Mouse (Mus musculus) lung, embryonic 15.5 days (tissue): ENCODE results near the gene Hic2. TPM values are rescaled to one million over a fixed set of nuclear protein-coding genes. Genes with fewer than 3 reads are reported as not detected.
A peak's percentile ranks its signal among the peaks of the same experiment; 100 is the strongest.

ENCODE experiments used
- ATAC-seq: fragments of 200-750 bp; cut with Nextera tagmentation; 2 replicates; pipeline ENCODE4 v1.8.0; 2017; ENCODE audit warnings: moderate number of reproducible peaks, borderline replicate concordance; ENCODE audit not compliant: low FRiP score, low TSS enrichment; ENCODE audit errors: extremely low read depth
- H3K27ac ChIP-seq: fragments of 300-500 bp; sonication (generic); 2 replicates; pipeline ENCODE4 v1.5.1; 2015; ENCODE audit warnings: moderate library complexity, mild to moderate bottlenecking, inconsistent platforms
- H3K27me3 ChIP-seq: fragments of 300-500 bp; sonication (generic); 2 replicates; pipeline ENCODE4 v1.6.1; 2015; ENCODE audit warnings: inconsistent platforms
- H3K36me3 ChIP-seq: fragments of 300-500 bp; sonication (generic); 2 replicates; pipeline ENCODE4 v1.6.1; 2015; ENCODE audit warnings: inconsistent platforms
- H3K4me1 ChIP-seq: fragments of 300-500 bp; sonication (generic); 2 replicates; pipeline ENCODE4 v1.6.1; 2015; ENCODE audit warnings: inconsistent platforms
- H3K4me2 ChIP-seq: fragments of 300-500 bp; sonication (generic); 2 replicates; pipeline ENCODE4 v1.6.1; 2015; ENCODE audit warnings: inconsistent platforms, mild to moderate bottlenecking, moderate library complexity
- H3K4me3 ChIP-seq: fragments of 300-500 bp; sonication (generic); 2 replicates; pipeline ENCODE4 v1.5.1; 2015; ENCODE audit warnings: mild to moderate bottlenecking, inconsistent platforms
- H3K9ac ChIP-seq: fragments of 300-500 bp; sonication (generic); 2 replicates; pipeline ENCODE4 v1.6.1; 2015; ENCODE audit warnings: inconsistent platforms
- H3K9me3 ChIP-seq: fragments of 300-500 bp; sonication (generic); 2 replicates; pipeline ENCODE4 v1.6.1; 2016; ENCODE audit warnings: inconsistent platforms
- WGBS: fragments of 180-500 bp; shearing (Covaris S2); methylation state at CpG from one replicate; pipeline ENCODE4 v1.1.7; 2015; 5-methylcytosine and 5-hydroxymethylcytosine counted together
- polyA plus RNA-seq: library from polyadenylated mRNA; unstranded; fragments of >200 nt; fragmentation: Nextera tagmentation; extraction: Ambion mirVana; gene quantifications from 2 replicates; pipeline ENCODE4 v1.2.1, GENCODE M21; 2015

Gene Hic2
- polyA plus RNA-seq, 1 experiment from 2014 or later: 4.3 TPM

GRCm38 (mm10) chr16:17261341-17261740, 28.0 kb downstream of the Hic2 start:
- H3K27ac ChIP-seq: no peak overlapping the region
- H3K4me1 ChIP-seq: no peaks in the 10 kb centered on the region
- peaks cover 31% of the 10 kb centered on the region for H3K36me3 ChIP-seq
- H3K9me3 ChIP-seq: no peaks in the 10 kb centered on the region
- WGBS: 75% methylated on average over 1 of the region's 1 CpGs
- H3K9ac ChIP-seq: no peak overlapping the region
- H3K4me3 ChIP-seq: no peak overlapping the region
- ATAC-seq: no peak
- H3K4me2 ChIP-seq: no peak overlapping the region
- no peaks in the 10 kb centered on the region for H3K27me3 ChIP-seq

- Histone ChIP-seq H3K27me3 (no peaks in the 10 kb centered on the region), H3K9me3 (no peaks in the 10 kb centered on the region), H3K4me1 (no peaks in the 10 kb centered on the region), H3K9ac (no peak overlapping the region), H3K4me3 (no peak overlapping the region), H3K4me2 (no peak overlapping the region), H3K27ac (no peak overlapping the region), H3K36me3 (peaks cover 4% of the 10 kb centered on the region; the same call in 1 of the 2 replicates)
- WGBS: 69% methylated on average over 3 of the region's 3 CpGs
- no peak for ATAC-seq
Observed at GRCm38 (mm10) chr16:17266113-17266512, 32.7 kb downstream of the Hic2 start.

GRCm38 (mm10) chr16:17267937-17268336, 34.6 kb downstream of the Hic2 start:
- Histone ChIP-seq H3K4me3 (no peak overlapping the region), H3K27ac (no peak overlapping the region), H3K4me1 (no peaks in the 10 kb centered on the region), H3K9ac (no peak overlapping the region), H3K9me3 (no peaks in the 10 kb centered on the region), H3K36me3 (no peaks in the 10 kb centered on the region), H3K27me3 (no peaks in the 10 kb centered on the region), H3K4me2 (no peak overlapping the region)
- ATAC-seq: no peak
- 25% methylated on average over 5 of the region's 5 CpGs for WGBS

- Histone ChIP-seq H3K4me3 (no peak overlapping the region), H3K36me3 (no peaks in the 10 kb centered on the region), H3K27me3 (no peaks in the 10 kb centered on the region), H3K9ac (no peak overlapping the region), H3K27ac (no peak overlapping the region), H3K4me2 (no peak overlapping the region), H3K4me1 (no peaks in the 10 kb centered on the region), H3K9me3 (no peaks in the 10 kb centered on the region)
- 84% methylated on average over 5 of the region's 5 CpGs for WGBS
- ATAC-seq: no peak
Observed at GRCm38 (mm10) chr16:17269872-17270271, 36.5 kb downstream of the Hic2 start.

GRCm38 (mm10) chr16:17271124-17271523, 37.8 kb downstream of the Hic2 start:
- H3K4me3 ChIP-seq: no peak overlapping the region
- H3K36me3 ChIP-seq: no peaks in the 10 kb centered on the region
- H3K9me3 ChIP-seq: no peaks in the 10 kb centered on the region
- 58% methylated on average over 4 of the region's 4 CpGs for WGBS
- no peaks in the 10 kb centered on the region for H3K27me3 ChIP-seq
- H3K27ac ChIP-seq: no peak overlapping the region
- H3K9ac ChIP-seq: no peak overlapping the region
- H3K4me2 ChIP-seq: no peak overlapping the region
- no peak for ATAC-seq
- no peaks in the 10 kb centered on the region for H3K4me1 ChIP-seq

GRCm38 (mm10) chr16:17271856-17272255, 38.5 kb downstream of the Hic2 start:
- Histone ChIP-seq H3K9ac (no peak overlapping the region), H3K4me1 (peaks cover 5% of the 10 kb centered on the region), H3K36me3 (no peaks in the 10 kb centered on the region), H3K4me3 (no peak overlapping the region), H3K27ac (no peak overlapping the region), H3K27me3 (peaks cover 3% of the 10 kb centered on the region), H3K9me3 (no peaks in the 10 kb centered on the region), H3K4me2 (no peak overlapping the region)
- no peak for ATAC-seq
- 76% methylated on average over 6 of the region's 6 CpGs for WGBS

GRCm38 (mm10) chr16:17275721-17276120, 42.3 kb downstream of the Hic2 start, which contains the start of gene Tmem191c:
Gene Tmem191c (plus strand): TSS chr16:17276077.
- Histone ChIP-seq H3K9ac (peak within 1 kb of the TSS; percentile 40), H3K4me2 (peak within 1 kb of the TSS; percentile 98), H3K27me3 (peaks cover 27% of the 10 kb centered on the region), H3K27ac (peak within 1 kb of the TSS; percentile 45; the same call in 1 of the 2 replicates), H3K9me3 (no peaks in the 10 kb centered on the region), H3K36me3 (peaks cover 6% of the 10 kb centered on the region; the same call in 1 of the 2 replicates), H3K4me1 (peaks cover 19% of the 10 kb centered on the region), H3K4me3 (peak within 1 kb of the TSS; percentile 60)
- 58% methylated on average over 7 of the region's 7 CpGs for WGBS
- no peak for ATAC-seq

GRCm38 (mm10) chr16:17276164-17277151, 43.1 kb downstream of the Hic2 start:
- Histone ChIP-seq H3K9ac (peak overlapping the region; percentile 40), H3K36me3 (peaks cover 6% of the 10 kb centered on the region; the same call in 1 of the 2 replicates), H3K27me3 (peaks cover 27% of the 10 kb centered on the region), H3K4me3 (peak overlapping the region; percentile 60), H3K4me1 (peaks cover 19% of the 10 kb centered on the region), H3K9me3 (no peaks in the 10 kb centered on the region), H3K4me2 (peak overlapping the region; percentile 98), H3K27ac (peak overlapping the region; percentile 45; the same call in 1 of the 2 replicates)
- peak; percentile 83 for ATAC-seq
- under 1% methylated on average over 62 of the region's 62 CpGs for WGBS

- H3K9me3 ChIP-seq: no peaks in the 10 kb centered on the region
- H3K9ac ChIP-seq: peak overlapping the region; percentile 16; the same call in 1 of the 2 replicates
- H3K4me3 ChIP-seq: peak overlapping the region; percentile 60
- peaks cover 18% of the 10 kb centered on the region; the same call in 1 of the 2 replicates for H3K36me3 ChIP-seq
- no peak overlapping the region for H3K27ac ChIP-seq
- peaks cover 19% of the 10 kb centered on the region for H3K4me1 ChIP-seq
- peak overlapping the region; percentile 98 for H3K4me2 ChIP-seq
- ATAC-seq: peak; percentile 40; the same call in 1 of the 2 replicates
- peaks cover 27% of the 10 kb centered on the region for H3K27me3 ChIP-seq
- WGBS: 5% methylated on average over 61 of the region's 61 CpGs
Observed at GRCm38 (mm10) chr16:17277342-17278211, 44.2 kb downstream of the Hic2 start.

GRCm38 (mm10) chr16:17280471-17280870, 47.1 kb downstream of the Hic2 start:
- H3K9ac ChIP-seq: no peak overlapping the region
- H3K27ac ChIP-seq: no peak overlapping the region
- no peak overlapping the region for H3K4me3 ChIP-seq
- no peak overlapping the region for H3K4me2 ChIP-seq
- H3K4me1 ChIP-seq: peaks cover 19% of the 10 kb centered on the region
- peaks cover 27% of the 10 kb centered on the region for H3K27me3 ChIP-seq
- no peaks in the 10 kb centered on the region for H3K9me3 ChIP-seq
- 88% methylated on average over 11 of the region's 11 CpGs for WGBS
- no peak for ATAC-seq
- H3K36me3 ChIP-seq: peaks cover 21% of the 10 kb centered on the region; the same call in 1 of the 2 replicates

- Histone ChIP-seq H3K27ac (no peak overlapping the region), H3K4me3 (no peak overlapping the region), H3K9me3 (no peaks in the 10 kb centered on the region), H3K27me3 (peaks cover 10% of the 10 kb centered on the region), H3K9ac (no peak overlapping the region), H3K4me1 (peaks cover under 1% of the 10 kb centered on the region; the same call in 1 of the 2 replicates), H3K36me3 (peaks cover 26% of the 10 kb centered on the region), H3K4me2 (no peak overlapping the region)
- 59% methylated on average over 6 of the region's 6 CpGs for WGBS
- no peak for ATAC-seq
Observed at GRCm38 (mm10) chr16:17283151-17283550, 49.8 kb downstream of the Hic2 start.
